Mouse (Mus musculus) ES-CJ7 (cell line): ENCODE measurements at regions not wholly inside any gene's neighbourhood (a gene's known extent, or its start where the extent isn't known, plus 50 kb on each side); places are given as distances from the start of the nearest gene placed in this dataset.
A peak's percentile ranks its signal among the peaks of the same experiment; 100 is the strongest.

ENCODE experiments used
- DNase-seq: peaks from one replicate; pipeline ENCODE4 v3.0.0; 2011; ENCODE audit warnings: low read depth, low spot score

DNA sequence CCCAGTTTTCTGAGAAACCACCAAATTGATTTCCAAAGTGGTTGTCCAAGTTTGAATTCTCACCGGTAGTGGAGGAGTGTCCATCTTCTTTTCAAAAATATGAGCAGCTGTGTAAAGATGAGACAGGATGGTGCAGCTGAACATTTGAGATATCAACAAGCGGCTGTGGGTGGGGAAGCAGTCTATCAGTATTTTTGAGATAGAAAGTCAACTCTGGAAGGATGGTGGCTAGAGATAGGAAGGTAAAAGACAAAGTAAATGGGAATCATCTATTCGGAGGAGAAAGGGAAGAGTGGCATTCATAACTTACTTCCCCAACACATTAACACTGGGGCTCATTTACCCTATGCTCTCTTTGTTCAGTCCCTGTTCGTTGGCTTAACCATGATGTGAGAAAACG is 146.9 kb upstream of the Gmnc start:
- DNase-seq: no peak

DNA sequence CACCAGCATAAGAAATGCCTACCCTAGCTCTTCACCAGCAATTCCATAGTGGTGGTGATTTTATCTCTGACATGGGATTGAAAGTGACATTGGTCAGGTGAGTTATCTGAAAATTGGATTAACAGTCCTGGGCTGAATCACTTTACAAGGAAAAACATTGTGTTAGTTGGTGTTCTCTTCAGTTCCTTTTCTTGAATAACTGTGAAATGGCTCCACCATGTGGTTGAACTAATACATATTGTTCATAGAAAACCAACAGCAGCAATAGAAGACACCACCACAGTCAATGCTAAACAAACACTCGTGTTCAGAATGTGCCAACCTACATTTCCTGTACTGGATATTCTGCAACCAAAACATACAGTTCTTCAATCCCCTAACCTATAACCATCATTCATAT is 147.5 kb upstream of the Gmnc start:
- peak; percentile 39 for DNase-seq

DNA sequence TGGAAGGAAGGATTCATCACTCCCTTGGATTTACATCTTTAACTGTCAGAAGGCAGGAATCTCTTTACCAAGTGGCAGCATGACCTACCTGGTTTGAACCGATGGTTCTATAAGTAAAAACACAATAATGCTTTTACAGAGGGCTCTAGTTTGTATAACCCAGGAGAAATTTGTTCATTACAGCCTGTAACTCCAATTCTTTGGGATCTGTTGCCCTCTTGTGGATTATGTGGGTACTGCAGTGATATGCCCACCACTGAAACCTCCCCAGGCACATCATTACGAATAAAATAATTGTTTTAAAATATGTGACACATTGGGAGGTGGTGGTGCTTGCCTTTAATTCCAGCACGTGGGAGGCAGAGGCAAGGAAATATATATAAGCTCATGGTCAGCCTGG is 148.6 kb upstream of the Gmnc start:
- DNase-seq: peak; percentile 30

DNA sequence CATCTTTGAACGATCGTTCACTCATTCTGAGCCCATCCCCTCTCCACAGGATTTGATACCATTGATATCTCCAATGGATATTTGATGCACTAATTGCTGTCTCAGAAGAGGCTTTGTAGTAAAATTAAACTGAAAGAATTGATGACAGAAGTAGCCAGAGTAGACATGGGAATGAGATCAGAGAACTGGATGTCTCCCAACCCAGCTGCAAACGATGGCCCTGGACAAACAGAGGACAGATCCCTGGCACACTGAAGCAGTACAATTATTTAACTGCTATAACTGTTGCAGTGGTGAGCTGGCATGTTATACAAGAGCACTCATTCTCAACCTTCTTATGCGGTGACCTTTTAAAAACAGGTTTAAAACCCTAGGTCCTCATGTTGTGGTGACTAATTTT is 151.5 kb upstream of the Ostn start:
- no peak for DNase-seq

DNA sequence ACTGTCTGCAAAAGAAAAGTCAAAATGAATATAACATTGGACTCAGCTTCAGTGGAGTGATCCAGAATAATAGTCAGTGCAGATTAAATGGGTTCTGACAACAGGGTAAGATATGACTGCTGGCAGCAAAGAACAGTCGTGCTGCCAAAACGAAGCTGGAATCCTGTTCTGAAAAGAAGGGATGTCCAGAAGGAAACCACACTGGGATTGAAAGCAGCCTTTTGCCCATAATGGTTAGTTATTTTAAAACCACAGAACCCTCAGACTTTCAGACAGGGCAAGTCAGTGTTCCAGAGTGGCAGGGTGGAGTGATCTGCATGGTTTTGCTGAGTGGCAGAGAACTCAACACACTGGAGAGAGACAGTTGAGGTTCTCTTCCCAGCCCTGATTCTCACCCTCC is 111.6 kb upstream of the Ostn start:
- no peak for DNase-seq
